Mouse (Mus musculus) Patski (cell line): ENCODE data around the gene Lgi2. TPM values are rescaled to one million over a fixed set of nuclear protein-coding genes. Genes with fewer than 3 reads are reported as not detected.

Experiments
- ATAC-seq: fragments of 100-300 bp; one replicate; pipeline ENCODE4 v1.8.0; 2021
- CTCF ChIA-PET: fragments of 350-600 bp; sonication (Branson Sonifier 250); formaldehyde crosslinking; loops from one replicate; lab custom pipeline; 2022; ENCODE audit warnings: inconsistent platforms; lab: Charles Lee
- POLR2A ChIA-PET: fragments of 350-600 bp; sonication (Branson Sonifier 250); formaldehyde crosslinking; loops from one replicate; lab custom pipeline; 2022; ENCODE audit warnings: antibody characterized with exemption, inconsistent platforms; lab: Charles Lee
- DNase-seq: peaks from one replicate; pipeline ENCODE4 v3.0.0-alpha.2; 2011; ENCODE audit warnings: low read depth, low spot score
- H3K27me3 ChIP-seq: fragments of 371-371 bp; one replicate; pipeline ENCODE4 v1.5.1; 2021
- CTCF ChIP-seq: fragments of 100-300 bp; IDR thresholded peaks from one replicate; pipeline ENCODE4 v1.5.1; 2021
- in situ Hi-C: fragments of 300-500 bp; cut with MboI; formaldehyde crosslinking; loops from 3 replicates; pipeline ENCODE4 v1.11.1; 2018; ENCODE audit warnings: low pct_unique_long_range_greater_than_20kb, mixed read lengths
- polyA plus RNA-seq: library from polyadenylated mRNA; unstranded; gene quantifications from one replicate; pipeline ENCODE4 v1.2.3, GENCODE M21; 2021

Lgi2 gene
- 0.39 TPM for polyA plus RNA-seq

DNA sequence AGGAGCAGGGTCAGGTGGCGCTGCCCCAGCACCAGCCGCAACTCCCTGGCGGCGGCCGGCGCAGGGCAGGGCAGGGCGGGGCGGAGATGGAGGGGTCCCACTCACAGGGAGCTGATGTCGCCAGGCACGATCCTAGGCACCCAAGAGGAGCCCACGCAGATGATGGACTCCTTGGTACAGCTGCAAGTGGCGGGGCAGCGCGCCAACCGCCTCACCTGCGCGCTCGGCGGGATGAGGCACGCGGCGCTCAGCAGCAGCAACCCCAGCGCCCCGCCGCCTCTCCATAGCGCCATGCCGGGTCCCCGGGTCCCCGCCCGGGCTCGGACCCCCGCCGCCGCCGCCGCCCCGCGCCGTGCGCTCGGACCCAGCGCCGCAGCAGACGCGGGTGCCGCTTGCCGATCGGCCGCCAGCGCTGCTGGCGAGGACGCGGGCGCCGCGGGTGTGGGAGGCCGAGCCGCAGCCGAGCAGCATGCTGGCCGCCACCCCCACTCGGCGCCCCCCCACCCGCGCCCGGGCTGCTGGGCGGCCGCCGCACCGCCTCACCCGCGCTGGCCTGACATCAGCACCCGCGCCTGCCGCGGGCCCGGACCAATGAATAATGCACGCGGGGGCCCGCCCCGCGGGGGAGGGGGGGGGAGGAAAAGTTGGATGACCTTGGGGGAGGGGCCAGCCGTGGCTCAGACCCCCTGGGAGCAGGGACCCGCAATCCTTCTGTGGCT is at the start of gene Lgi2:
Gene Lgi2 (minus strand): TSS at position 650 of the 719 bp plus-strand sequence.
- in situ Hi-C loops: no loop called here
- ChIA-PET CTCF (no interaction called here), POLR2A (interaction anchor here (0.6 kb wide), 1 partner anchor 26 kb away, joined by 3 read pairs; no protein-coding TSS in a partner anchor)
- DNase-seq: no peak
- no peak for TF ChIP-seq CTCF
- ATAC-seq: no peak
- H3K27me3 ChIP-seq: peaks cover 9% of the 10 kb centered on the region

DNA sequence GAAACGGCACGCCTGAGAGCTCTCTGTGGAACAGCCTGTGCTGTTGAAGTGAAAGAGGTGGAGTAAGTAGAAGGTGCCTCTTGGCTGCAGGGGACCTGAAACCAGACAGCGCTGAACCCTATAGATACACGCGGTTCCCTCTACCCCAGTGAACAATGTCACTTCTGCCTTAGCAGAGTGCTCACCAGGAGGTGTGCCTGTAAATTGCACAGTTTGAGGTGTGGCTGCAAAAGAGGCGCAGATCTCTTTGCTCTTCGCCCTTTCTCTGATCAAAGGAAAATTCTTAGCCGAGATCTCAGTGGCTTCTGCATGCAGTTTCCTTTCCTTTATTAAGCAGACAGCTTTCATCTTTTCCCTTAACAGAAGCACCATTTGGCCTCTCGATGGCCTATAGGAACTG is 49.2 kb upstream of the Lgi2 start:
- no peaks in the 10 kb centered on the region for H3K27me3 ChIP-seq
- ATAC-seq (no peak), DNase-seq (no peak)
- ChIA-PET CTCF (no interaction called here), POLR2A (no interaction called here)
- no peak for TF ChIP-seq CTCF
- in situ Hi-C loops: no loop called here

DNA sequence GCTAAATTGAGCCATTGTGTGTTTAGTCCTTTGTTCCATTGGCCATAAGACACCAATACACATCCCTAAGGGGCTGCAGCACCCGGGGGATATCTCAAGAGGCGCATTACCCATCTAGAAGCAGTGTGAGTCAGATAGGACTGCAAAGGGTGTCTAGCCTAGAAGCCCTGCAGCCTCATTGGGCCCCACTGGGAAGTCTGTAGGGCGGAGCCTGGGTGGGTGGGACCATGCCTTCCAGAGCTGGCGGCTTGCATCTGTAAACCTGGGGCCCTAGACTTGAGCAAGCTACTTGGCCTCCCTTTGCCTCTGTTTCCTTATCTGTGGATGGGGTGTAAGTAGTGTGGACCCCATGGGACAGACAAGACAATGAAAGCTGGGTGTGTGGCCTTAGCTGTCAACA is 48.4 kb upstream of the Lgi2 start:
- in situ Hi-C loops: no loop called here
- no peaks in the 10 kb centered on the region for H3K27me3 ChIP-seq
- no peak for ATAC-seq
- ChIA-PET POLR2A (no interaction called here), CTCF (no interaction called here)
- TF ChIP-seq CTCF: no peak
- DNase-seq: no peak

DNA sequence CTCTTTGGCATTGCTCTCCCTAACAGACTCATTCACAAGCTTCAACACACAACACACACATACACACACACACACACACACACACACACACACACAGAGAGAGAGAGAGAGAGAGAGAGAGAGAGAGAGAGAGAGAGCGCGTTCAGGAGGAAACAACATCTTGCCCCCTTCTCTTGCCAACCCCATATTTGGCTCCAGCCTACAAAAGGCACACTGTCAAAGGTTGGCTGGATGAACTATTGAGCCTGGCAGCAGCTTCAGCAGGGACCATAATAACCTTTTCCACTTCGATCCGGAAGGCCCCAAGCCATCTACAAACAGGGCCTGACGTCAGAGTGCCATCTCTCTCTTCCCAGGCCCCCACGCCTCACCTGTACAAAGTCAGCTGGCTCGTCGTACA is 46.5 kb upstream of the Lgi2 start:
- ChIA-PET POLR2A (no interaction called here), CTCF (no interaction called here)
- in situ Hi-C loops: no loop called here
- no peaks in the 10 kb centered on the region for H3K27me3 ChIP-seq
- DNase-seq (no peak), ATAC-seq (no peak)
- TF ChIP-seq CTCF: no peak

DNA sequence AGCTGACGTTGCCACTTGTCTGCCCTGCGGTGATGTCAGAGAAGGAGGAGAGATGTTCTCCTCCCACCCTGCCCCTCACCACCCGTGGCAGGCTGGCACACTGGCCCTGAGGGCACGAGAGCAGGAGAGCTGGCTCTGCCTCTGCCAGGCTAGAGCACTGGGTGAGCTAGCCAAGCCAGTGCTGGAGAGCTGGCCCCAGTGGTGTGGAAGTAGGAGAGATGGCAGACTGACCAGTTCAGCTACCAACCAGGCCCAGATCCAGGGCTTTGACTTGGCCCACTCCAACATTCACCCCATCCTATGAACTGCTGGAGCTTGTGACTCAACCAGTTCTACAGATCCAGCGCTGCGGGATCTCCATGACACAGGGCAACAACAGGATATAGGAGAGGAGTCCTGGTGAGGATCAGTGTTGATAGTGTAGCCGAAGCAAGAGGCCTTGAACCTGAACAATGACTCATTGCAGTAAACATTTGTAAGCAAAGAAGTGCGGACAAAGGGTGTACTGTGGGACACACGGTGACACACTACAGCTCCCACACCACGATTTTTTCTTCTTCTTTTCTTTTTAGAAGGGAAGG is 45.1 kb upstream of the Lgi2 start:
- no peak for TF ChIP-seq CTCF
- no peak for ATAC-seq
- in situ Hi-C loops: no loop called here
- H3K27me3 ChIP-seq: no peaks in the 10 kb centered on the region
- no peak for DNase-seq
- ChIA-PET CTCF (interaction anchor here (0.8 kb wide), 1 partner anchor 9 kb away, joined by 3 read pairs; no protein-coding TSS in a partner anchor), POLR2A (interaction anchor here (0.8 kb wide), 1 partner anchor 23 kb away, joined by 3 read pairs; no protein-coding TSS in a partner anchor)

GRCm38 (mm10) chr5:52610306-52610705 is 44.0 kb upstream of the Lgi2 start:
- ChIA-PET POLR2A (no interaction called here), CTCF (no interaction called here)
- in situ Hi-C loops: no loop called here
- DNase-seq (peak; percentile 97), ATAC-seq (no peak)
- no peaks in the 10 kb centered on the region for H3K27me3 ChIP-seq
- no peak for TF ChIP-seq CTCF

DNA sequence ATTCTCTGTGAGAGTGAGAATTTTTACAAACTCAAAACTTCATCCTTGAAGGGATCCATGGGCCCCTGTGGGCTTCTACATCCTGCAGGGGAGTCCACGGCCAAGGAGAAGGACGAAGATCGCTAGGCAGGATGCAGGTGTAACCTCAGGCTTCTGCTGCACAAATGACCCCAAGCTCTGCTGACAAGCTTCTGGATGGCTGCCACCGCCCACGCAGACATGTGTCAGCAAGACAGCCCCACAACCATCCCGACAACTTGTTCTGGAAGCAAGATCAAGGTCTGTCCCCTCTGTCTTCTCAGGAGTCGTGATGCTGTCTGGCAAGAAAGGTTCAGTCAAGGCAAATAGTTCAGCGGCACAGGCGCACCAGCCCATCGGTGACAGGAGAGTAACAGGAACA is 43.4 kb upstream of the Lgi2 start:
- DNase-seq: no peak

GRCm38 (mm10) chr5:52604582-52605041 is 38.4 kb upstream of the Lgi2 start:
- in situ Hi-C loops: no loop called here
- CTCF ChIA-PET: no interaction called here
- no peak for DNase-seq

More for the DNA sequence above, 43.4 kb upstream of the Lgi2 start:
- ATAC-seq: no peak
- CTCF ChIA-PET: no interaction called here
- in situ Hi-C loops: no loop called here
- POLR2A ChIA-PET: no interaction called here
- no peaks in the 10 kb centered on the region for H3K27me3 ChIP-seq
- TF ChIP-seq CTCF: no peak

DNA sequence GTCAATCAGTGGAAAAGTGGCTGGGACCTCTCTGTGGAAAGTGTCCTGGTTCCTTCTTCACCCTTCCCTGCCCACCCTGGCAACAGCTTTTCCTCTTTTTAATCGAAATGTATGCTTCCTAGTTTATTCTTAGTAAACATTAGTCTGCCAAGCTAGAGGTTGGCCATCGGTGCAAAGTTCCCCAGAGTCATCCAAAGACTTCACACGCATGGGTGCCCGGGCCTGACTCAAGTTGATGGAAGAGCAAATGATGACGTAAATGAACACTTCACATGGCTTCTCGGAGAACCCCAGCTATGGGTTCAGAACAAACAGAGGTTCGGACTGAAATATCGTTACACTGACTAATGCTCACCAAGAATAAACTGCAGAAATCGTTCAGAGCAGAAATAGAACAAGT is 24.4 kb upstream of the Lgi2 start:
- CTCF ChIA-PET: no interaction called here
- H3K27me3 ChIP-seq: no peaks in the 10 kb centered on the region
- TF ChIP-seq CTCF: no peak
- ATAC-seq: peak; percentile 15
- in situ Hi-C loops: no loop called here
- POLR2A ChIA-PET: no interaction called here
- peak; percentile 53 for DNase-seq

More at GRCm38 (mm10) chr5:52604582-52605041, 38.4 kb upstream of the Lgi2 start:
- TF ChIP-seq CTCF: no peak
- POLR2A ChIA-PET: no interaction called here
- no peak for ATAC-seq
- no peaks in the 10 kb centered on the region for H3K27me3 ChIP-seq

- ATAC-seq: no peak
- in situ Hi-C loops: no loop called here
- ChIA-PET CTCF (no interaction called here), POLR2A (no interaction called here)
- DNase-seq: no peak
- no peak for TF ChIP-seq CTCF
- no peaks in the 10 kb centered on the region for H3K27me3 ChIP-seq
Measured at GRCm38 (mm10) chr5:52588650-52589049, 22.4 kb upstream of the Lgi2 start.

DNA sequence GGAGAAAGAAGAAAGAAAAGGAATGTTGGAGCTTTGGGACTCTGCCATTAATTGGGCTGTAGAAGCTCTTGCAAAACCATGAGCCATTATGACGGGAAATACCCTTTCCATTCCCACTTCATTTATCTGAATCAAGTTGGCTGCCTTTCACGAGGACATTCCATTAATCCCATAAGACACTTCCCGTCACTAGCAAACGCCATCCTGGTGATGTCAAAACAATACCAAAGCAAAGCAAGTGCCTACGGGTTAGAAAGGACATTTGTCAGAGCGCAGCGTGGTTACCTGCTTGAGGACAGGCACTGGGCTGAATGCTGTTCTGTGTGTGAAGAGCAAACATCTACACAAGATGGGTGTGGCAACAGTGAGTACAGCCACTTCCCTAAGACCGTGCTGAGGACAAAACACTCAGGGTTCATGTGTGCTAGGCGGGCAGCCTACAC is 21.1 kb upstream of the Lgi2 start:
- no peaks in the 10 kb centered on the region for H3K27me3 ChIP-seq
- in situ Hi-C loops: no loop called here
- DNase-seq (no peak), ATAC-seq (no peak)
- POLR2A ChIA-PET: no interaction called here
- CTCF ChIA-PET: interaction anchor here (1.0 kb wide), 1 partner anchor 19 kb away, joined by 3 read pairs; no protein-coding TSS in a partner anchor
- no peak for TF ChIP-seq CTCF
